Mouse (Mus musculus) urinary bladder, postnatal 14 days (tissue): Measurements from ENCODE around the gene Dab2ip.

Experiments
- DNase-seq: peaks from one replicate; pipeline ENCODE4 v3.0.0; 2021; ENCODE audit warnings: low spot score

The Dab2ip gene

GRCm38 (mm10) chr2:35716175-35716574, 158.1 kb downstream of the Dab2ip start:
- no peak for DNase-seq

- DNase-seq: no peak
These were observed 160.0 kb downstream of the Dab2ip start for GRCm38 (mm10) chr2:35718003-35718500.

GRCm38 (mm10) chr2:35718662-35719061, 160.6 kb downstream of the Dab2ip start:
- no peak for DNase-seq

- DNase-seq: no peak
These were observed 161.4 kb downstream of the Dab2ip start for GRCm38 (mm10) chr2:35719230-35720005.

- DNase-seq: no peak
These were observed 162.0 kb downstream of the Dab2ip start for GRCm38 (mm10) chr2:35720104-35720503.

GRCm38 (mm10) chr2:35720550-35720949, 162.5 kb downstream of the Dab2ip start:
- DNase-seq: no peak

GRCm38 (mm10) chr2:35720956-35721355, 162.9 kb downstream of the Dab2ip start:
- DNase-seq: no peak

- no peak for DNase-seq
These were observed 164.8 kb downstream of the Dab2ip start for GRCm38 (mm10) chr2:35722821-35723220.

GRCm38 (mm10) chr2:35723267-35723666, 165.2 kb downstream of the Dab2ip start:
- DNase-seq: no peak

GRCm38 (mm10) chr2:35723691-35724090, 165.6 kb downstream of the Dab2ip start:
- no peak for DNase-seq

- DNase-seq: no peak
These were observed 170.6 kb downstream of the Dab2ip start for GRCm38 (mm10) chr2:35728633-35729032.

GRCm38 (mm10) chr2:35729077-35730065, 171.3 kb downstream of the Dab2ip start:
- DNase-seq: peak; percentile 50

GRCm38 (mm10) chr2:35731671-35732449, 173.8 kb downstream of the Dab2ip start:
- DNase-seq: no peak

- DNase-seq: no peak
These were observed 176.9 kb downstream of the Dab2ip start for GRCm38 (mm10) chr2:35735001-35735400.

- no peak for DNase-seq
These were observed 178.0 kb downstream of the Dab2ip start for GRCm38 (mm10) chr2:35736061-35736460.

GRCm38 (mm10) chr2:35737467-35738027, 179.5 kb downstream of the Dab2ip start:
- DNase-seq: no peak

- DNase-seq: no peak
These were observed 181.7 kb downstream of the Dab2ip start for GRCm38 (mm10) chr2:35739669-35740254.

- no peak for DNase-seq
These were observed 187.8 kb downstream of the Dab2ip start for GRCm38 (mm10) chr2:35745876-35746275.

GRCm38 (mm10) chr2:35746638-35747037, 188.6 kb downstream of the Dab2ip start:
- no peak for DNase-seq

GRCm38 (mm10) chr2:35747371-35748035, 189.4 kb downstream of the Dab2ip start:
- no peak for DNase-seq
